Mouse (Mus musculus) small intestine, adult 2 months (tissue): ENCODE measurements at regions not wholly inside any gene's neighbourhood (a gene's known extent, or its start where the extent isn't known, plus 50 kb on each side); places are given as distances from the start of the nearest gene placed in this dataset.
"Not testable (repeated sequence)": the region's sequence is repeated elsewhere in the genome, so short reads cannot be mapped to it uniquely, and the experiment has no call there.

ENCODE experiments used
- CTCF ChIP-seq: fragments of 200-500 bp; IDR thresholded peaks from 2 replicates; pipeline ENCODE4 v1.5.1; 2012; ENCODE audit warnings: low read depth, mild to moderate bottlenecking, control low read depth, inconsistent platforms, low read length, moderate library complexity, mixed read lengths; ENCODE audit not compliant: insufficient replicate concordance, insufficient read length; ENCODE audit errors: extremely low read depth
- POLR2A ChIP-seq: fragments of 200-500 bp; IDR thresholded peaks from 2 replicates; pipeline ENCODE4 v1.6.1; 2012; ENCODE audit warnings: low read depth, mild to moderate bottlenecking, control low read depth, inconsistent platforms, low read length, moderate library complexity

DNA sequence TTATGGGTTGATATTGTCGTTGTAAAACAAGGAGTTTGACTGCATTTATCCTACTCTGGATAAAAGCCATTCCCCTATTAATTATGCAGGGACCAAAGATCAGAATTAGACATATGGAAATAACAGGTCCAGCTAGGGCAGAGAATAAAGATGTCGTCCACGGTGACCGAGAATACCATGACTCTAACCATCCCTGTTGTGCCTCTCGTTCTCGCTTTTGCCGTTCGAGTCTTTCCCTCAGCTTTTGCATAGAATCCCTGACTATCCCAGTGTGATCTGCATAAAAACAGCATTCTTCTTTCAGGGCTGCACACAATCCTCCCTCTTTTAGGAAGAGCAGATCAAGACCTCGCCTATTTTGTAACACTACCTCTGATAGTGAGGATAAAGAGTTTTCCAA is 272.5 kb downstream of the Gm21863 start:
- not testable (repeated sequence) for TF ChIP-seq POLR2A, CTCF
